Mouse (Mus musculus): Measurements from ENCODE around the gene Gm12248. TPM values are rescaled to one million over a fixed set of nuclear protein-coding genes. Genes with fewer than 3 reads are reported as not detected.

The Gm12248 gene
- polyA plus RNA-seq, 1 experiment from 2014 or later, result not detected

DNA sequence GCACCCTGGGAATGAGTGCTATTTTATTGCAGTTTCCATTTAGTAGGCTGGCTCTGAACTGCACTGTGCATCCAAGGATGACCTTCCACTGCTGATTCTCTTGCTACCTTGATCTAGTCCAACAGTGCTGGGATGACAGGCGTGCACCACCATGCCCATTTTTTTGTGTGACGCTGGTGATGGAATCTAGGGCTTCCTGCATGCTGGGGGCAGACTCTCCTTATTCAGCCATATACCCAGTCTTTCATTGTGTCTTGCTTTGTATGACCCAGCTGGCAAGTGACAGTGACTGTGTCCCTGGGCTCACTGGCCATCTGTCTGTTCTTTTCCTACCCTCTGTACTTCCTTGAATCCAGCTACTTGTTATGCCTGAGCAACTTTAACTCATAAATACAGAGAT is 30.8 kb upstream of the Gm12248 start:
- H3K27me3 ChIP-seq (replicated peaks), result no peaks in the 10 kb centered on the region
- ATAC-seq (ENCODE audit: extremely low read depth, insufficient number of reproducible peaks, low FRiP score, low TSS enrichment), result no peak
- no peak overlapping the region for H3K4me2 ChIP-seq
- H3K27ac ChIP-seq (replicated peaks), result peak overlapping the region; percentile 86; the same call in 1 of the 2 replicates
- no peak overlapping the region for H3K4me3 ChIP-seq
- H3K9me3 ChIP-seq, result no peaks in the 10 kb centered on the region
- no peak overlapping the region for H3K9ac ChIP-seq
- 88% methylated on average over 2 of the region's 2 CpGs for WGBS
- peaks cover 52% of the 10 kb centered on the region for H3K4me1 ChIP-seq
- peaks cover 95% of the 10 kb centered on the region for H3K36me3 ChIP-seq

DNA sequence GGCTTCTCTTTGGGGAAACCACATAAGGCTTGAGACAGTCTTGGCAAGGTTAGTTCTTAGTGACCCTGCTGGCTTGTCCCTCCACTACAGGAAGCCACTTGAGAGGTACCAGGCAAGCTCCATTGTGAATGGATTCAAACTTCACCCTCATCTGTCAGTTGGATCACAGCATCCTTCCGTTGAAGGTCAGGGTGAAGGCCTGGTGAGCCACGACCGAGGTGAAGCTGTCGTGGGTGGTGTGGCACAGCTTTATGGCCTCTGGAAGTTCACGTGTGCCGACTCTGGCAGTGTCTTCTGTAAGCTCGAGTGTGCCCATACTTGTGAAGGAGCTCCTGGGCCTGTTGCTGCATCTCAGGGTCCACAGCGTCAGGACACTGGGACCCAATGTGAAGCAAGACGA is 28.4 kb upstream of the Gm12248 start:
- no peaks in the 10 kb centered on the region for H3K9me3 ChIP-seq
- no peak for ATAC-seq (ENCODE audit: extremely low read depth, insufficient number of reproducible peaks, low FRiP score, low TSS enrichment)
- no peak overlapping the region for H3K27ac ChIP-seq (replicated peaks)
- H3K4me1 ChIP-seq, result peaks cover 50% of the 10 kb centered on the region
- H3K36me3 ChIP-seq, result peaks cover 97% of the 10 kb centered on the region
- 85% methylated on average over 9 of the region's 9 CpGs for WGBS
- H3K4me2 ChIP-seq, result no peak overlapping the region
- no peak overlapping the region for H3K9ac ChIP-seq
- no peaks in the 10 kb centered on the region for H3K27me3 ChIP-seq (replicated peaks)
- H3K4me3 ChIP-seq, result no peak overlapping the region

DNA sequence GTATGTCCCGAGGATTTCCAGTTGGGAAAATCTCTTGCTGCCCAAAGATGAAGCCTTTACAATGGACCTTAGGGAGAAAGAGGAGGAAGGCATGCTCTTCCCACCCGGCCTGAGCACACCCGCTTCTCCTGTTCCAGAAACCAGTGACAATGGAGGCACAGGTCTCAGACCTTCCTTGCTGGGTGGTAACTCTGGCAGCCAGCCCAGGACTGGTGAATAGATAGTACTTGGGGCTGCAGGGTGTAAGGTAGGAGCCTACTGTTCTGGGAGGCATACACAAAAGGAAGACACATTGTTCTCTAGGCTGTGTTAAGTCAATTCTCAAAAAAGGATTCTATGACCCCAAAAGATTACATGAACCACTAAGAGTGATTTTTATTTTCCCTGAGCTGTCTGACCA is 27.7 kb upstream of the Gm12248 start:
- Histone ChIP-seq H3K4me3 (no peak overlapping the region), H3K4me1 (peaks cover 48% of the 10 kb centered on the region), H3K27me3 (replicated peaks) (no peaks in the 10 kb centered on the region), H3K9ac (no peak overlapping the region), H3K4me2 (no peak overlapping the region), H3K36me3 (peaks cover 97% of the 10 kb centered on the region), H3K9me3 (no peaks in the 10 kb centered on the region), H3K27ac (replicated peaks) (no peak overlapping the region)
- WGBS, result 71% methylated on average over 3 of the region's 3 CpGs
- ATAC-seq (ENCODE audit: extremely low read depth, insufficient number of reproducible peaks, low FRiP score, low TSS enrichment), result no peak

DNA sequence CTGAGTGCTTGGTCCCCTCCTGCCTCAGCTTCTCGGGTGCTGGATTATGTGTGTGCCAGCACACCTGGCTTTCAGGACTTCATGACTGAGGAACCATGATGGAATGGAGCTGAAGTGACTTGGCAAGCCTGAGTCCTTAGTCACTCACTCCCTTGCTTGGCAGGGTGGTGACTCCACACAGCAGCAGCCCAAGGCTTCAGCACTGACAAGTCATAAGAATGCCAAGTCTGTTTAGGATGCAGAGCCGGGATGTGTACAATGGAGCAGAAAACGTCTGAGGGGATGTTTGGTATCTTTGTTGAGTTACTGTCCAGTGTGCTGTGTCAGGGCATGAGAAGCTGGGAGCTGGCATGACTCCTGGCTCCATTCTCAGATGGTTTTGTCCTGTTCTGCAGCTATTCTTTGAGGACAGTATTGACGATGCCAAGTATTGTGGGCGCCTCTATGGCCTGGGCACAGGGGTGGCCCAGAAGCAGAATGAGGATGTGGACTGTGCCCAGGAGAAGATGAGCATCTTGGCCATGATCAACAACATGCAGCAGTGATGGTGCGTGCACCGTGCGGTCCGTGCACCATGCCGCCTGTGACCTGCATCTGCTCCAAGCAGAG is 24.2 kb upstream of the Gm12248 start:
- Histone ChIP-seq H3K27ac (replicated peaks) (no peak overlapping the region), H3K36me3 (peaks cover 99% of the 10 kb centered on the region)
- ATAC-seq (ENCODE audit: extremely low read depth, insufficient number of reproducible peaks, low FRiP score, low TSS enrichment), result no peak

DNA sequence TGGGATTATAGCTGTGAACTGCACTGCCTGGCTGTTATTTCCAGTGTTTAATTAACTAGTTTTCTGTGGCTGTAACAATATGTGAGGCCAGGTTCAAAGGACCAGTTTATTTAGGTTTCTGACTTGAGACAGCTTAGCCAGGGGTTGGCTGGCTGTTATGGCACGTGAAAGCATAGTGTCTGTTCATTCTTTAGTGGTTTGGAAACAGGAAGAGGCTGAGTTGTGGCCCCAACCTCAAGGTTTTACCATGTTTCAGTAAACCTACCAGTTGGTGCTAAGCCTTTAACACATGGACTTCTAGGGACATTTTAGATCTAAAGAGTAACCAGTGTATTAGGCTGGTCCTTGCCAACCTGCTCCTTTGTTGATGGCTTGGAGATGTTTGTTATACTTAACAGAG is 23.6 kb upstream of the Gm12248 start:
- Histone ChIP-seq H3K9ac (0 out of 2 replicates have a peak overlapping the region, but pooled peaks have one; percentile 19), H3K27ac (replicated peaks) (peak overlapping the region; percentile 70), H3K4me3 (no peak overlapping the region), H3K36me3 (peaks cover 99% of the 10 kb centered on the region), H3K27me3 (replicated peaks) (no peaks in the 10 kb centered on the region), H3K4me2 (no peak overlapping the region), H3K9me3 (no peaks in the 10 kb centered on the region), H3K4me1 (peaks cover 28% of the 10 kb centered on the region)
- no peak for ATAC-seq (ENCODE audit: extremely low read depth, insufficient number of reproducible peaks, low FRiP score, low TSS enrichment)
- WGBS, result 74% methylated on average over 1 of the region's 1 CpGs

More for the DNA sequence above, 24.2 kb upstream of the Gm12248 start:
- H3K4me2 ChIP-seq, result no peak overlapping the region
- no peaks in the 10 kb centered on the region for H3K27me3 ChIP-seq (replicated peaks)
- no peak overlapping the region for H3K4me3 ChIP-seq
- H3K4me1 ChIP-seq, result peaks cover 28% of the 10 kb centered on the region
- H3K9me3 ChIP-seq, result no peaks in the 10 kb centered on the region
- no peak overlapping the region for H3K9ac ChIP-seq
- WGBS, result 90% methylated on average over 10 of the region's 10 CpGs

DNA sequence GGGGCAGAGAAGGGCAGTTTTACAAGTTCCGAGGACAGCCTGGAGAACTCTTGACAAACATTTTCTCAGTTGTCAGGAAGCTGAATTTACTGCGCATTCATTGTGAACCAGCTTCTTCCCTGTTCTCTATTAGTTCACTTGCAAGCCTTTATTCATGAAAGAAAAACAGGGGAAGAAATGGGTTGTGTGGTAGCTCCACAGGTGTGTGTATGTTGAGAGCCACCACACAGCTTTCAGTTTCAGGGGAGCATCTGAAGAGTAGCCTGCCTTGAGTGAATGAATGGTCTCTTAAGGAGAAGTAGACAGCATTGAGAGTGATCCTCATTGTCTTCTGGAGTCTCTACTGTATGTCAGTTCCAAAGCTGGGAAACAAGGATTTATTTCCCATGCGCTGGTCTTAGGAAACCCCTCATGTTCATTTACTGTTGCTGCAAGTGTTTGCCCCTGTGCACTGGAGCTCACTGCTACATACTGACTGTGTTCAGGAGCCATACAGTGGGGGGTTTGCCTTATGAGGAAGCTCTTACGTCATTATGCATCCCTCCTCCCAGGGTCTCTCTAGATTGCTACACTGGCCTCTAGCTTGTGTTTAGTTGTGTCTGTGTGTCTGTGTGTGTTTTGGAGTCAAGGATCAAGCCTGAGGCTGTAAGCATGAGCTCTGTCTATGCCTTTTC is 14.9 kb upstream of the Gm12248 start:
- no peaks in the 10 kb centered on the region for H3K9me3 ChIP-seq
- H3K4me2 ChIP-seq, result no peak overlapping the region
- H3K4me1 ChIP-seq, result peaks cover 29% of the 10 kb centered on the region
- ATAC-seq (ENCODE audit: extremely low read depth, insufficient number of reproducible peaks, low FRiP score, low TSS enrichment), result no peak
- WGBS, result 82% methylated on average over 4 of the region's 4 CpGs
- H3K4me3 ChIP-seq, result no peak overlapping the region
- H3K27me3 ChIP-seq (replicated peaks), result no peaks in the 10 kb centered on the region
- H3K36me3 ChIP-seq, result peaks cover 37% of the 10 kb centered on the region
- no peak overlapping the region for H3K27ac ChIP-seq (replicated peaks)
- no peak overlapping the region for H3K9ac ChIP-seq

DNA sequence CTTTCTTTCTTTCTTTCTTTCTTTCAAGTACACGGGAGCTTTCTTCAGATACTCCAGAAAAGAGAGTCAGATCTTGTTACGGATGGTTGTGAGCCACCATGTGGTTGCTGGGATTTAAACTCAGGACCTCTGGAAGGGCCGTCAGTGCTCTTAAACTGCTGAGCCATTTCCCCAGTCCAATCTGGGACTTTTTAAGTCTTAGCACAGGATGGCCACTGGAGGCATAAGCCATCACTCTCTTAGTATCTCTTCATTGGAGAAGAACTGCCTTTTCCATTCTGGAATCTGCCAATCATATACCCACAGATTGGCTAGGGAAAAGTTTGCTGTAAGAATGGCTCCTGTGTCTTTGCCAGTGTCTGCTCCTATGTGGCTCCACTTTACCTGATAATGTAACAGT is 14.1 kb upstream of the Gm12248 start:
- Histone ChIP-seq H3K27me3 (replicated peaks) (no peaks in the 10 kb centered on the region), H3K27ac (replicated peaks) (no peak overlapping the region), H3K36me3 (peaks cover 29% of the 10 kb centered on the region), H3K9me3 (no peaks in the 10 kb centered on the region), H3K9ac (no peak overlapping the region), H3K4me1 (peaks cover 32% of the 10 kb centered on the region), H3K4me3 (no peak overlapping the region), H3K4me2 (no peak overlapping the region)
- no peak for ATAC-seq (ENCODE audit: extremely low read depth, insufficient number of reproducible peaks, low FRiP score, low TSS enrichment)
- WGBS, result 63% methylated on average over 3 of the region's 3 CpGs

DNA sequence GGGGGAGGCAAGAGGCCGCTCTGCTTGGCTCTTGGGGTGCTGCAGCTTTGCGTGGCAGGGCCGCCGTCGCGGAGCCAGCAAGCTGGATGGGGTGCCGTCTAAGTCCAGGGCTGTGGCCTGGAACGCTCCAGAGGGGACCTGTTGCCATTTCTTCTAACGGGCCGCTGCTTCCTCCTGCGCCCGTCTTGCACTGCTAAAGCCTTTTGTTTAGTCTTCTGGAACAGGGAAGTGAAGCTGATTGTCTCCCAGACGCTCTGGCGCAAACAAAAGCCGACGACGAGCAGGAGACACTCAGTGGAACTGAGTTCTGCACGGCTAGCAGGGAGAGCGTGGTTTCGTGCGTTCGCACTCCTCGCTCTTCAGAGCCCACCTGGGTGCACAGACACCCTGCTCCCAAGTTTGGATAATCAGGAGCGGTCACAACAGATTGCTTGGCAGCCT is 11.4 kb upstream of the Gm12248 start:
- peaks cover 3% of the 10 kb centered on the region; the same call in 1 of the 2 replicates for H3K36me3 ChIP-seq
- peak overlapping the region; percentile 98 for H3K9ac ChIP-seq
- H3K4me2 ChIP-seq, result peak overlapping the region; percentile 88
- H3K27me3 ChIP-seq (replicated peaks), result no peaks in the 10 kb centered on the region
- H3K9me3 ChIP-seq, result no peaks in the 10 kb centered on the region
- ATAC-seq (ENCODE audit: extremely low read depth, insufficient number of reproducible peaks, low FRiP score, low TSS enrichment), result peak; percentile 34; the same call in 1 of the 2 replicates
- H3K4me1 ChIP-seq, result peaks cover 32% of the 10 kb centered on the region
- WGBS, result under 1% methylated on average over 24 of the region's 24 CpGs
- peak overlapping the region; percentile 97 for H3K4me3 ChIP-seq
- H3K27ac ChIP-seq (replicated peaks), result peak overlapping the region; percentile 93

DNA sequence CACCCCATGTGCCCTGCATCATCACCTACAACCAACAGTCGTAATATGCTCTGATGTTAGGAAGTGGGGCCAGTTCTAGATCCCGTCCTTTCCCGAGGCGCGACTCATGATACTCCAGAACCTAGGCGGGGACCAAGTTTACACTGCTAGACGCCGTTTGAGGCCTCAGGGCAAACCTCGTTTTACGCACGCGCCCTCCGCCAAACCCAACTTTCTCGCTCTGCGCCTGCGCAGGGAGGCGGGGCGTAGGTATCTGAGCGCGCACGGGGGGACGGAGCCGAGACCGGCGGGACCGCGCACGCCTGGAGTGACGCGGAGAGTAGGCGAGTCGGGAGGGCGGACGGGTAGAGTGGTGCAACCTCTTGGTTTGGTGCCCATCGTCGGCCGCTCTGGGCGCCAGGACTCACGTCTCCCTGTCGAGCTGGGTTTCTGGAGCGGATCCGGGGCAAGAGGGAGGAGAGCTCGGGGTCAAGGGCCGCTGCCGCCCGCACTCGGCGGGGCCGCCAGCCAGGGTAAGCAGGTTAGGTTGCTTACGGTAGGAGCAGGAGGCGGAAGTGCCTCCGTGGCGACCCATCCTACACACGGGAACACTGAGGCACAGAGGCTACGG is 10.9 kb upstream of the Gm12248 start, which contains the start of gene Cnot8:
Cnot8 (plus strand) TSS at position 457 of the 610 bp plus-strand sequence.
- H3K4me2 ChIP-seq, result peak within 1 kb of the TSS; percentile 88
- no peaks in the 10 kb centered on the region for H3K9me3 ChIP-seq
- peaks cover 32% of the 10 kb centered on the region for H3K4me1 ChIP-seq
- peak within 1 kb of the TSS; percentile 93 for H3K27ac ChIP-seq (replicated peaks)
- peak; percentile 91 for ATAC-seq (ENCODE audit: extremely low read depth, insufficient number of reproducible peaks, low FRiP score, low TSS enrichment)
- no peaks in the 10 kb centered on the region for H3K36me3 ChIP-seq
- peak within 1 kb of the TSS; percentile 98 for H3K9ac ChIP-seq
- H3K27me3 ChIP-seq (replicated peaks), result peaks cover 6% of the 10 kb centered on the region
- under 1% methylated on average over 55 of the region's 55 CpGs for WGBS
- H3K4me3 ChIP-seq, result peak within 1 kb of the TSS; percentile 97

DNA sequence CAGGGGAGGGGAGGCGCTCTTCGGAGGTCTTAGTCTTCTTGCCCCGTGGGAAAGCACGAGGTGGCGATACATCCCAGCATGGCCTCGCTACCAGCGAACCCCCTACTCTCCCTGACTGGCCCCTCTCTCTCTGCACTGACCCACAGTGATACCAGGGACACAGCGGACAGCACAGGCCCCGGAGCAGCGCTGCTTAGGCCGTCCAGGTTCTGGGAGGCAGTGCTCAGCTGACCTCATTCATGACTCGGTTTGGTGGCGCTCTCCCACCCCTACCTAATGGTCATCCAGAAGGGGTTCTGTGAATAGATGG is 10.4 kb upstream of the Gm12248 start:
- ATAC-seq (ENCODE audit: extremely low read depth, insufficient number of reproducible peaks, low FRiP score, low TSS enrichment), result 0 out of 2 replicates have a peak, but pooled peaks have one; percentile 12
- peak overlapping the region; percentile 60 for H3K27ac ChIP-seq (replicated peaks)

DNA sequence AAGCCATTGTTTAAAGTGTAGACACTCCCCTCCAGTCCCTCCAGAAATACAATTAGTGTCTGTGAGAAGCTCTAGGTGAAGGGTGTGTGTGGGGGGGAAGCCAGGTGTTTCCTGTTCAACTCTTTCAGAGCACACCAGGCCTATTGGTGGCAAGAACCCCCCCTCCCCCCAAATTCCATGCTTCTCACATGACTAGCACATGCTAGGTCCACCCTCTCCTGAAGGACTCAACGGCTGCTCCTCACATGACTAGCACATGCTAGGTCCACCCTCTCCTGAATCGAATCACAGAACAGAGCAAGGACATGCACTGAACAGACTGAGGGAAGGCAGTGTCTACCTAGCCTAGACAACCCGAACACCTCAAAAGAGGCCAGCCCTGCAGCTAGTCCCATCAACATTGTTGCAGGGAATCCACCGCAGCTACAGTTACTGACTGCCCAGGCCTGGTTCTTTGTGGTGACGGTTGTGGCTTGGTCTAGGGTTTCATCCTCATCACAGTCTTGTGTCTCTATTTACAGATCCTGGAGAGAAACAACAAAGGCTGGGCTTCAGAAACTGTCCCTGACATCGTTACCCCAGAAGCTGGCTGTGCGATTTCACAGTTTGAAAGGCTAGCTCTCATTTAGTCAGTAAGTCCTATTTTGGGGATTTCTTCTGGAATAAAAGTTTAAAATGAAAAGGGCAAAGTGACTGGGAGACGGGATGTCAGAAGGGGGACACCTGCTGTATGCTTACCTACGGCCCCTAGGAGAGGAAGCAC is 9.8 kb upstream of the Gm12248 start:
- H3K9ac ChIP-seq, result peak overlapping the region; percentile 79
- peaks cover 35% of the 10 kb centered on the region for H3K4me1 ChIP-seq
- H3K27me3 ChIP-seq (replicated peaks), result peaks cover 15% of the 10 kb centered on the region
- H3K4me2 ChIP-seq, result peak overlapping the region; percentile 88
- no peaks in the 10 kb centered on the region for H3K9me3 ChIP-seq
- WGBS, result 84% methylated on average over 9 of the region's 9 CpGs
- peak overlapping the region; percentile 97 for H3K4me3 ChIP-seq
- H3K27ac ChIP-seq (replicated peaks), result peak overlapping the region; percentile 60; the same call in 1 of the 2 replicates
- H3K36me3 ChIP-seq, result no peaks in the 10 kb centered on the region
- no peak for ATAC-seq (ENCODE audit: extremely low read depth, insufficient number of reproducible peaks, low FRiP score, low TSS enrichment)

More for the DNA sequence above, 10.4 kb upstream of the Gm12248 start:
- Histone ChIP-seq H3K4me2 (peak overlapping the region; percentile 88), H3K9me3 (no peaks in the 10 kb centered on the region), H3K4me1 (peaks cover 34% of the 10 kb centered on the region), H3K9ac (peak overlapping the region; percentile 79), H3K4me3 (peak overlapping the region; percentile 97), H3K36me3 (no peaks in the 10 kb centered on the region), H3K27me3 (replicated peaks) (peaks cover 11% of the 10 kb centered on the region)
- WGBS, result 57% methylated on average over 13 of the region's 13 CpGs

Data from heart, embryonic 13.5 days (tissue).